Mouse (Mus musculus): ENCODE data around the gene Fndc11.

Fndc11 gene

DNA sequence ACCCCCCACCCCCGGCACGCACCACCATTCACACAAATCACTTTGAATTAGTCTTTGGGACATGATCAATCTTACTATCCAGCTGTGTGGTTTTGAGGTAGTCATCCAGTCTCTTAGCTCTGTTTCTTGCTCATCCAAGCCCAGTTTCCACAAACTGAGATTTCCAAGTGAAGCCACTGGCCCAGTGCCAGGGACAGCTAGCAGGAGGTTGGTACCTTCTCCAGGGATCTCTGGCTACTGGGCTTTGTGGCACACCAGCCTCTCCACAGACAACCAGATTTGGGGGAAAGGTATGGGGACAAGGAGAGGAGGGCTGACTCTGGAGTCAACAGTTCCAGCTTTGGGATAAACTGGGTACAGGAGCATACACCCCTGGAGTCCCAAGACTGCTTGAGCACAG is 548 bp downstream of the Fndc11 start:
- no peak for DNase-seq (ENCODE audit: low spot score)

DNA sequence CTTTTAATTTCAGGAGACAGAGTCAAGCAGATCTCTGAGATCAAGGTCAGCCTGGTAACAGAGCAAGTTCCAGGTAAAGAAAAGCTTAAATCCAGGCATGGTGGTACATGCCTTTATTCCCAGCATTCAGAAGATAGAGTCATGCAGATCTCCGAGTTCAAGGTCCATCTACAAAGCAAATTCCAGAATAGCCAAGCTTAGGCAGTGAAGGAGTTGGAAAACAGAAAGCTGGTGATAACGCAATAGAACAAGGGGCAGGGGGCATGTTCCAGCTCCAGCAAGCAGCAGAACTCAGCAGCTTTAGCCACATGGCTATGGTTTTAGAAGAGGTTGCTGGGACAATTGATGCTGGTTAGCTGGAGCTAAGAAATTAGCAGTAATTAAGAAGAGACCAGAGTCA is 5.2 kb downstream of the Fndc11 start:
- DNase-seq (ENCODE audit: low spot score), result no peak

DNA sequence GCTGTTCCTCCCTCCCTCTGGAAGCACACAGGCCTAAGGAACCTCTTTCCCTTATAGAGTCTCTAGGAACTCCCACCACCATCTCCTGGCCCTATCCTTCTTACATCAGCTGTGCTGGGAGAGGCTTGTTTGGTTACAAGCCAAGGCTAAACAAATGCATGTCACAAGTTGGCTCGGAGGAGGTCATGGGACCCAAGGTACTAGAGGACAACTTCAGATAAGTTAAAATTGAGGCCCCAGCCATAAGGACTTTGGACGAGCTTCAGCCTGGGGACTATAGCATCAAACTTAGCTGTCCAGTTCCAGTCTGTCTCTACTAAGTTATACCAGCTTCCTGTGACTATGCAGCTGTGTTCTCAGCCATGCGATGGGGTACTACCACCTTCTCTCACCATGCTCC is 7.3 kb downstream of the Fndc11 start:
- no peak for DNase-seq (ENCODE audit: low spot score)

DNA sequence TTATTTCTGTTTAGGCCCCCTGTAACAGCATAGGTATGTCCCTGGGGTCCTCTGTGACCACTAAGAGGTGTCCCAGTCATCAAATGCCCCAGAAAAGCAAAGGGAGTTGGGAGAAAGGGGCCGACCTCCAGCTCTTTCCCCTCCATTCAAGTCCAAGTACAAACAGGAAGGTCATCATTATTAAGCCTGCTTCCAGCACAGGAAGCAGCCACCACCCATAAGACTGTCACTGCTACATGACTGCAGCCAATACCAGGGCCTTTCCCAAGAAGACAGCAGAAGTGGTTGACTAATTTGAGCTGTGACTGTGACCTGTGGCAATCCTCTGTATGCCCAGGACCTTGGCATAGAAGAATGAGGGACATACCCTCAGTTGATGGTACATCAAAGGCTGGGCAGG is 8.5 kb downstream of the Fndc11 start:
- no peak for DNase-seq (ENCODE audit: low spot score)

DNA sequence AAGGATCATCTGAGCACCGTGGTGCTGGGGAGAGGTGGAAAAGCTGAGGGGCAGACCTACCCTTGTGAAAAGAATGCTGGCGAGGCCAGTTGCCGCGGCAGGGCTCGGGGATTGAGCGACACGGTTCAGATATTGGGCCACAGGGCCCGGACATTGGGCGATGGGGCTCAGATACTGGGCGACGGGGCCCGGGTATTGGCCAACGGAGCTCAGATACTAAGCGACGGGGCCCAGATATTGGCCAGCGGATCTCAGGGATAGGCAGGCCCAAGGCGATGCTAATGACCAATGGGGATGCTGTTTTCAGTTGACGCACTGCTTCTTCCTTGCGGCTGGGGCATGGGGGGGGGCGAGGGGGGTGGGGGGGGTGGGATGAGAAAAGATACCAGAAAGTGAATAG is 11.4 kb downstream of the Fndc11 start:
- DNase-seq (ENCODE audit: low spot score), result no peak

DNA sequence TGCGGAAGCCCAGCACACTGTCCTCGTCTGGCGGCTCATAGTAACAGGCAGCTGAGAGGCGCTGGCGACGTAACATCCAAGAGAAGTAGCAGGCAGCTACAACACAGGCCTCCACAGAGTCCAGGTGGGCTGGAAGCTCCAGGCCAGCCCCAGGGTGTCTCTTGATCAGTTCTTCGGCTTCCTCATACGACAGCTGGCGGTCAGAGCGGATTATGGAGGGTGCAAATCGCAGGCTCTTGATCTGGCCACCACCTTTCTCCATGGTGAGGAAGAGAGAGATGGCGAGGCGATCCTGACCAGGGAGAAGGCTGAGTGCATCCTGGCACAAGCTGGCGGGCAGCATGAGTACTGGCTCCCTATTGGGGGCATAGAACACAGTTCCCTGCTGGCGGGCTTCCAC is 13.6 kb downstream of the Fndc11 start:
- DNase-seq (ENCODE audit: low spot score), result no peak

DNA sequence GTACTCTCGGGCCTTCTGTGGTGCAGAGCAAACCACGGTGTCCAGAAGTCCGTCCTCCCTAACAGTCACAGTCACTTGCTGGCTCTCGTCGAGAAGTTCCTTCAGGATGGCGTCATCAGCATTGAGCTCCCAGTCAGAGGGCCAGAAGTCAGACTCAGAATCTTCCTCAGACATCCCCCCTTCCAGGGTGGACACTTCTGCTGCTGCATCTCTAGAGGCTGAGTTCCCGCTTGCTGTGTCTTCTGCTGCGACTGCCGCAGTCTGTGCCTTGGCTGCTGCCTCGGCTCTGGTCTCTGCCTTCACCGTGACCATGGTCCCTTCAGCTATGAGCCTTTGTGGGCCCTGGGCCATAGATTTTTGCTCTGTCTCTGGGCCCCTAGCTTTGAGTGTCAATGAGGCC is 14.9 kb downstream of the Fndc11 start:
- DNase-seq (ENCODE audit: low spot score), result no peak

DNA sequence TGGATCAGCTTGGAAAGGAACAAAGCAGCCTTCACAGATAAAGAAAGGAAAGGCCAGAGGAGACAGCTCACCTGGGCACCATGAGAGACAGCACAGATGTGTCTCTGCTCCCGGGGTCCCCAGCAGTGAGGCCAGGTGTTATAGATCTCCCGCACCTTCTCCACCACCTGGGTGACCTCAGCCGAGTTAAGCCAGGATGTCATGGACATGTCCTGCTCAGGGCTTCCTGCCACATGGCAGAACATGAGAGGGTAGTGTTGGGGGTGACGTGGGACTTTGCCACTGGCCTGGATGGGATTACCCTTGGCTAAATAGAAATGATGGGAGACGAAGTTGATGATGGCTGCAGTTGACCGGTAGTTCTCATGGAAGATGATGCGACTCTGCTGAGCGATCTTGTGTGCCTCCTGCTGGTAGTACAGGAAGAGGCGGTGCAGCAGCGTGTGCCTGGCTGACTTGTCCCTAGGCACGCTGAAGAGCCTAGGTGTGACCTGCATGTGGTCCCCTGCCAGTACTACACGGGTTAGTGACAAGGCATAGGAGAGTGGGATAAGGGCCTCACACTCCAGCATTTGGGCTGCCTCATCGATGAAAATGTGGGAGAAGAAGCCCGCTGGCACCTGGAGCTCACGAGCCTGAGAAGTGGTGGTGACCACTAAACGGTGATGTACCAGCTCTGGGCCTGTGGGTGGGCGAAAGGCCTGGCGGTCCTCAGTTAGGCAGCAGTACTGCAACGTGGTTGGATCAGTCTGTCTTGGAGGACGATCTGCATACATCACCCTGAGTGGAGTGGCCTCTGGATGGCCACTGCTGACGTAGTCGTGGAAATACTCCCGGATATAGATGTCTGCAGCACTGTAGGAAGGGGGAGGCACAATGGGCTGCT is 16.1 kb downstream of the Fndc11 start:
- no peak for DNase-seq (ENCODE audit: low spot score)

DNA sequence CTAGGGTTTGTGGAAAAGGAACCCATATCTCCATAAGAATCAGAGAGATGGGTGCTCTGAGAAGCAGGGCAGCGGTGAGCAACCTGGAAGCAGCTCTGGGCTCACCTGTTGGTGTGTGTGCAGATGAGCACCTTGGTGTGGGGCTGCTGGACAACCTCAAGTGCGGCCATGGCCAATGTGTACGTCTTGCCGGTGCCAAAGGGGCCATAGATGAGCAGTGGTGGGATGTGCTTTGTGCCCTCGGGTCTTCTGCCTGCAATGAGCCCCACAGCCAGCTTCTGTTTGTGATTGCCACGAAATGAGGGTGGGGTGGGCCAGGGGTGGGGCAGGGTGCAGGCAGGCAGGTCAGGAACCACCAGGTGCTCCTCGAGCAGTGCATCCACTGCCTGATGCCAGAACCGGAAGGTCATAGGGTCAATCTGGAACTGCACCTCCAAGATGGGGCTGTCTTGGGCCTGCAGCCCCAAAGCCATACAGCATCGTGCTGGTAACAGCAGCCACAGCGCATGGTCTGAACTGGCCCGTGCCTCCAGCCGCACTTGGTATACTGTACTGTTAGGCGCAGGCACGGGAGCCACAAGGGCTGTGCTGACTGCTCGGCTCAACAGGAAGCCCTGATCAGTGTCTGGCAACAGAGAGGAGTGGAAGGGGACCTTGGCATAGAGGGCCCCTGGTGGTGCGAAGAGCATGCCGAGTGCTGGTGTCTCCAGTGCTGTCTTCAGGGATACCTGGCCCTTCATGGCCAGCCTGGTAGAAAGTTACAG is 17.6 kb downstream of the Fndc11 start:
- no peak for DNase-seq (ENCODE audit: low spot score)

DNA sequence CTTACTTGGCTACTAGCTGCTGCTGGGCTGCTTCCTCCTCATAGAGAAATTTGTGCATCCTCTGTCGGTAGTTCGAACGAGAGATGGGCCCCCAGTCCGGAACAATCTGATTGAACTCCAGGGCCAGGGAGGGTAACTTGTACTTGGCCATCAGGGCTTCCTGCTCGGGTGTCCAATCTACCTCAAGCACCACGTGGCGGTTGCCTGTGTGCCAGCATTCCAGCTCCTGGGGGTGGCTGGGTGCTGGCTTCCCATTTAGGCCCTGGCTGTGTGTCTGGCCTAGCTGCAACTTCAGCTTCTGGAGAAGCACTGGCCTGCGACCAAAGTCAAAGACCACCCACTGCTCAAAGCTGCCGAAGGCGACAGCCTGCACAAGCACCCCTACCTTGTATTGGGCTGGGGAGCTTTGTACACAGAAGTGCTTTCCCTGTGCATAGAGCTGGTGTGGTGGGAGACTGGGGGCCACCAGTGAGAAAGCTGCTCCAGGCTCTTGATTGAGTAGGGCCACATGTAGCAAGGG is 18.3 kb downstream of the Fndc11 start:
- DNase-seq (ENCODE audit: low spot score), result no peak

DNA sequence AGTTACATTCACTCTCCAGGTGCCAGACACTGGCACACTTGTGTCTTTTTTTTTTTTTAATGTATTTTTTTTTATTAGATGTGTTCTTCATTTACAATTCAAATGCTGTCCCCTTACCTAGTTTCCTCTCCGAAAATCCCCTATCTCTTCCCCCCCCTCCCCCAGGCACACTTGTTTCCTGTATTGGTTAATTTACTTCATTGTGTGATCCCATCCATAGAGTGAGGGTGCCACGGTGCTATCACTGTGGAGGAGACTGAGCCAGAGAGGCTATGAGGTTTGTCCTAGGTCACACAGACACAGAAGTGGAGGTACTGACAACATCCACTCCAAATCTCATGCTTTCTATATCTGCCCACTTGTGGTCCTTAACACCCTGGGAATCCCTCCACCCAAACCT is 19.0 kb downstream of the Fndc11 start:
- DNase-seq (ENCODE audit: low spot score), result no peak

DNA sequence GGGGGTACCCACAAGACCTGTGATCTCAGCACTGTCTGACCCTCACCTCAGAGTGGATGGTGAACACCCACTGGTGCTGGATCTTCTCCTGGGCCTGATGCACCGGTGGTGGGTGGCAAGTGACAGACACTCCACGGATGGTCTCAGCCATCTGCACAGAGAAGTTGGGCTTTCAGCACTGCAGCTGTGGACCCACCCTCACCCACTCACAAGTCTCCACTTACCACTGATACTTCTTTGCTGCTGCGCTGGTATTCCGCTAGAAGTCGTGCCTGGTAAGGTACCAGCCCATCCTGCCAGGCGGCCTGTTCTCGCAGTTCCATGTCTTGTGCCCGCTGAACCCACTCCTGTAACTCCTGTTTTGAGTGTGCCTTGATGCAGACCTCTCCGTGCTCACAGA is 19.4 kb downstream of the Fndc11 start:
- DNase-seq (ENCODE audit: low spot score), result no peak

DNA sequence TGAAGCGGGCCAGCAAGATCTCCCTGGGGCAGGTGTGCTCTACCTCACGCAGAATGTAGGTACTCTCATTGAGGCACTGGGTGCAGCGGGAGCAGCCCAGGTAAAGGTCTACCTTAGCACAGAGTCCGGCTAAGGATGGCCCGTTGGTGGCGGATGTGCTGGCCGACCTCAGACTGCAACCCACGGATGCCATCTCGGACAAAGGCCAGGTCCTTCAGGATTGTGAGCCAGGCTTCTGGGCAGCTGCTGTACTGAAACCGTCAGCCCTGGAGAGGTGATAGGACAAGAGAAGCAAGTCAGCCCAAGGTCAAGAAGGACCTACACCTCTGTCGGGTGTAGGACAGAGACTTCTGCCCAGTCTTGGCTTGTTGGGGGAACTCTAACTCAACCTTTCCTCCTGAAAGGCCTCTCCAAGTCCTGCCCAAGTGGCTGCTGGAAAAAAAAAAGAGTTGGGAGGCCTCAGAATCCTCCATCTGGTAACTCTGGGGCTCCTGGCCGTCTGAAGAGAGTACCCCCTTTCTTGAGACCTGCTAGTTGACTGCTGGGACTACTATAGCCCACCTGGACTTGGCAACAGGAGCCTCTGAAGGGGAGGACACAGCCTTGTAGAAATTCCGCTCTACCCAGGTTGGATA is 21.1 kb downstream of the Fndc11 start:
- DNase-seq (ENCODE audit: low spot score), result no peak

DNA sequence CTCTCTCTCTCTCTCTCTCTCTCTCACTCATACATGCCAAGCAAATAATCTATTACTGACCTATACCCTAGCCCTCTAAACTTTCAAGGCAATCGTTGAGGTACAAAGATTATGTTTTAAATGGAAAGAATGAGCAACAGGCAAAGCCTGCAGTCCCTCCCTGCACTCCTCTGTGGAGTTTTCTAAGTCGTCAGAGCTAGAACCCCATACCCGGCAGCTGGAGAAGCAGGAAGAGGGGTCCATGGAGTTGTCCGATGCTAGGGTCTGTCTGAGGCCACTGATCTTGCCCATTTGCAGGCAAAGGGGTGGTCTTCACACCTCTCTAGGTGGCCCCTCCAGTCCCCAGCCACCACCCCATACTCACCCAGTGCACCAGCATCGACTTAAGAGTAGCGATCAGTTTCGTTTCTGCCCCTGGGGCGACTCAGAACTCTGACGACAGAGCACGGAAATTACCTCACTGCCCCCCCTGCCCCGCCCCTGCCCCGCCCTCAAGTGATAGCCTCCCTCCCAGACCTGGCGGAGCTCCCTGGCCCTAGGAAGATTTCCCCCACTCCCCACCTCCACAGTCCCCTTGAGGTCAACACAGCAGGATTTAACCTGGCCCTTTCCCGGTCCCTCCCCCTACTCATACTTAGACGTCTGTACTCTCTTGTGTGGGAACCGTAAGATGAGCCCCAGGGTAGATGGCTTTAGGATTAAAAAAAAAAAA is 21.9 kb downstream of the Fndc11 start, which contains the start of gene Helz2:
Helz2 (minus strand) TSS at position 426 of the 712 bp plus-strand sequence.
- no peak for DNase-seq (ENCODE audit: low spot score)

DNA sequence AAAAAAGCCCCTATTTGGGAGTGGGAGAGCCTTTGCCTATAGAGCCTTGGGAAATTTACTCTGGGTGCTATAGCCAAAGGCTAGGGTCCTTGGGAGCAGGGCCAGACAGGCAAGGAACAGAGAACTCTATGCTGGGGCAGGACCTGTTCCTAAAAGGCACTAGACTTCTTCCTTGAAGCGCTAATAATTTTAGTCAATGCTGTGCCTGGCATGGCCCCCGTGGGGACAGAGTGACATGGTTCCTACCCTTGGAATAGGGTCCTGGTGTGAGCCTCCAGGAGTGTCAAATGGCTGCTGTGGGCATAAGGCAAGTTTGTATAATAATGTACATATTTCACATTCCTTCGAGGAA is 22.5 kb downstream of the Fndc11 start:
- no peak for DNase-seq (ENCODE audit: low spot score)

DNA sequence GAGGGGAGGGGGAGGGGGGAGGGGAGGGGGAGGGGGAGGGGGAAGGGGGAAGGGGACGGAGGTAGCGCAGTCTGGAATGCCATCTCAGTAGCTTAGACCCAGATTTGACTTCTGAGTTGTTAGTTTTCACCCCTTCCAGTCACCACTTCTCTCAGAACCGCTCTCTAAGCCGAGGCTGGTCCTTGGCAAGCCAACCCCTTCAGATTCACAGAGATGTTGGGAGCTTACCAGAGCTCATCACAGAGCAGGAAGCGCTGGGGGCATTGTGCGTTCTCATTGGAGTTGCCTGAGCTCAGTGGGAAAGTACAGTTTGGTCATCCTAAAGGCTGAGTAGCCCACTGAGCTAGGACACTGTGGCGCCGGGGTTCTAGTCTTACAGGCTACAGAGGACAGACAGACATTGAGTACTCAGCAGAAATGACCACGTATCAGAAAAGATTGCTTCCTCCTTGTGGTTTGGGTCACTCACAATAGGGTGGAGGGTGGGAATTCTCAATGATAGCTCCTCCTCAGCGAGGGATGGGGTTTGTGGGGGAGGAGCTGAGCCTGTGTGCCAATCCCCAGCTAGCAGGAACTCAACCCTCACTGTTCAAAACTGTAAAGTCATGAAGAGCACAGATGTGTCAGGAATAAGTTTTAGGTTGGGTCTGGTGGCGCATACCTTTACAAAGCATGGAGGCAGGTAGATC is 24.0 kb downstream of the Fndc11 start:
- no peak for DNase-seq (ENCODE audit: low spot score)

DNA sequence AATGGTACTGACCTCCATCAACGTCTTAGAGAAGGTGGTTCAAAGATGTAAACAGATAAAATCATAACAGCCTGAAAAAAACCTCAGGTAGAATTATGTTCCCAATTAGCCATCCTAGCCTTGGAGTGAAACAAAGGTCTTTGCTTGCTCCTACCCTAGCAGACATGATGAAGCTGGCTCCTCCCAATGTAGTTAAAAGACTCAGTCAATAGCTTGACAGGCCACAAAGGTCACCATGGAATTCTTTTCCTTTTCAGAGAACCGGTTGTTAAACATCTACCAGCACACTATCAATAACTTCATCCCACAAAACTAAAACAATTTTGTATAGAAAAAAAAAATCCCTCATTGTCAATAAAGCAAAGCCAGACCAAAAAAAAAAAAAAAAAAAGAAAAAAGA is 25.2 kb downstream of the Fndc11 start:
- DNase-seq (ENCODE audit: low spot score), result no peak

DNA sequence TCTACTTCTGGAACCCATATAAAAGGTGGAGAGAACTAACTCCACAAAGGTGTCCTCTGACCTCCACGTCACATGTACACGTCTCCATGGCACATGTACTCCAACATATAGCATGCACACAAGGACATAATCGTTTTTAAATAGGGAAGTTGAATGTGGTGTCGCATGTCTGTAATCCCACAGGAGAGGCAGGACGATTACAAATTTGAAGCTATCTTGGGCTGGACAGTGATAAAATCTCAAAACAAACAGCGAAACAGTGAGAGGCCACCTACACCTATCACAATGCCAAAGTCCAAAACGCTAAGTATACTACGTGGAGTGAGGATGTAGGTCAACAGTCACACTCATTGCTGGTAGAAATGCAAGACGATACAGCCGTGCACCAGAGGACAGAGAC is 29.4 kb downstream of the Fndc11 start:
- no peak for DNase-seq (ENCODE audit: low spot score)

DNA sequence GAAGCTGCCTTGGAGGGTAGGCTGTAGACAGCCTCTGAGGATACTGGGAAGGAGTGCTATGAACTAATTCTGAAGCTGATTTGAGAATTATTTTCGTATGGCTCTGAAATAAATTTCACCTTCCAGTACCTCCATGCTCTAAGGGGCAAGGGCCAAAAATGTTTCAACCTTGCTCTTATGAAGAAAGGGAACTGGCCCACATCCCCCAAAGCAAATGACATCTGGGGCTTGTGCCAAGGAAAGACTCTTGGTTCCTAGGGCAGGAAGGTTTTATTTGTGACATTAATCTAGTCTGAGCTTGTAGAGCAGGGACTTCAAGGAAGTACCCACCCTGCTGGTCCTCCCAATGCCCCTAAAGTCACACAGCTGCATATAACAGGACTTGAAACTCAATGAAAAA is 32.0 kb downstream of the Fndc11 start:
- no peak for DNase-seq (ENCODE audit: low spot score)

DNA sequence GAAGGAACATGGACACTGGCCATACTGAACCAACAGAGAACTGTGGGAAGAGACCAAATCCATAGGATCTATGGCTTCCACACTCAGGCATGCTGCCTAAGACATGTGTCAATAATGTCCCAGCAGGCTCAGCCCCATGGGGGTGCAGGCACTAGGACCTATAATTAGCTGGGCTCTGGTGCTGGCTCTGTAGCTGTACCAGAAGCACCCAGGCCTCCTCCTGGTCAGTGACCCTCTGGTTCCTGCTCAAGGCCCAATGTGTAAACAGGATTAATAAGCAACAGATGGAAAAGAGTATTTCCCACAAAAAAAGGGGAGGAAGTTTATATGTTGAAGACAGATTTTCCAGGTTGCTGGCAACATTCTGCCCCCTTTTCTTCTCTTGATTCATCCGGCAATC is 33.4 kb downstream of the Fndc11 start:
- no peak for DNase-seq (ENCODE audit: low spot score)

DNA sequence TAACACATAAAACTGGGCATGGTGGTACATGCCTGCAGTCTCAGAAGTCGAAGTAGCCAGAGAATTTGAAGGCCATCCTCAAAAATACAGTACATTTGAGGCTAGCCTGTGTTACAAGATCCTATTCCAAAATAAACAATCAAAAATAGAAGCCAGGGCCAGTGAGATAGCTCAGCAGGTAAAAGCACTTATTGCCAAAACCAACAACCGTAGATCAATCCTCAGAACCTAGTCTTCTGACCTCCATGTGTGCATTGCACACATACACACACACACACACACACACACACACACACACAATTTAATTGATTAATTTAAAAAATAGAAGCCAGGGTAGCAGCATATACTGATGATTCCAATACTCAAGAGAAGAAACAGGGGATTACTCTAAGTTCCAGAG is 47.0 kb downstream of the Fndc11 start:
- DNase-seq (ENCODE audit: low spot score), result no peak

DNA sequence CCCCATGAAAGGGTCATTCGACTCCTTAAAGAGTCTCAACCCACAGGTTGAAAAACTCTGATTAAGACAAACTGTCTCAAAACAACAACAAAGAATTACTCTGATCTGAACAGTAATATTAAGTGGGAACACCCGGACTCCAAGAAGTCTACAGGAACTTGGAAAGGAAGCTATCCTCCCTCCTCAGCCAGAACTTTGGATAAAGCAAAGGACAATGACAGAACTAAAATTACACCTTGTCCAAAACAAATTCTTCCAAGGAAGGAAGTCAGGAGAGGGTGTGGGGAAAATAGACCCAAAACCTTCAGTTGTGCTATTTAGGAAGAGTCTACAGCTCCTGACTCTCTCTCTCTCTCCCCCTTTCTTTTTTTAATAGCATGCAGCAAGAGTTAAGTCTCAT is 52.3 kb downstream of the Fndc11 start:
- DNase-seq (ENCODE audit: low spot score), result no peak
